Mouse (Mus musculus) T-cell, adult 2 months (primary cell): ENCODE data around the gene Bcas3.
A peak's percentile ranks its signal among the peaks of the same experiment; 100 is the strongest.

Source experiments
- DNase-seq: peaks from one replicate; pipeline ENCODE4 v3.0.0; 2022; ENCODE audit warnings: low spot score

Bcas3 gene

GRCm38 (mm10) chr11:85352539-85353380, at the start of gene Bcas3:
Gene Bcas3, plus strand, starts transcription at chr11:85353167.
- DNase-seq = peak; percentile 99

- DNase-seq = no peak
Observed at GRCm38 (mm10) chr11:85306577-85307260, 46.2 kb upstream of the Bcas3 start.

- peak; percentile 19 for DNase-seq
Observed at GRCm38 (mm10) chr11:85308799-85309198, 44.2 kb upstream of the Bcas3 start.

- DNase-seq = no peak
Observed at GRCm38 (mm10) chr11:85310407-85310712, 42.6 kb upstream of the Bcas3 start.

GRCm38 (mm10) chr11:85310713-85311574, 42.0 kb upstream of the Bcas3 start, which contains the start of gene Ppm1d:
Gene Ppm1d, plus strand, starts transcription at chr11:85311244.
- peak; percentile 96 for DNase-seq

GRCm38 (mm10) chr11:85311645-85312490, 41.1 kb upstream of the Bcas3 start:
- peak; percentile 63 for DNase-seq

- no peak for DNase-seq
Observed at GRCm38 (mm10) chr11:85312818-85313217, 40.1 kb upstream of the Bcas3 start.

- DNase-seq = no peak
Observed at GRCm38 (mm10) chr11:85313361-85313760, 39.6 kb upstream of the Bcas3 start.

GRCm38 (mm10) chr11:85323567-85324330, 29.2 kb upstream of the Bcas3 start:
- DNase-seq = peak; percentile 37

GRCm38 (mm10) chr11:85328717-85329116, 24.2 kb upstream of the Bcas3 start:
- DNase-seq = no peak

- DNase-seq = no peak
Observed at GRCm38 (mm10) chr11:85329167-85329894, 23.6 kb upstream of the Bcas3 start.

GRCm38 (mm10) chr11:85334778-85335177, 18.2 kb upstream of the Bcas3 start:
- peak; percentile 40 for DNase-seq

- no peak for DNase-seq
Observed at GRCm38 (mm10) chr11:85339173-85339831, 13.7 kb upstream of the Bcas3 start.

GRCm38 (mm10) chr11:85340070-85340616, 12.8 kb upstream of the Bcas3 start:
- no peak for DNase-seq

GRCm38 (mm10) chr11:85353819-85354218, 852 bp downstream of the Bcas3 start:
- no peak for DNase-seq

- DNase-seq = no peak
Observed at GRCm38 (mm10) chr11:85359641-85360040, 6.7 kb downstream of the Bcas3 start.

- DNase-seq = no peak
Observed at GRCm38 (mm10) chr11:85361621-85362020, 8.7 kb downstream of the Bcas3 start.

- no peak for DNase-seq
Observed at GRCm38 (mm10) chr11:85366168-85366567, 13.2 kb downstream of the Bcas3 start.

GRCm38 (mm10) chr11:85367823-85368222, 14.9 kb downstream of the Bcas3 start:
- no peak for DNase-seq
